Mouse (Mus musculus) right cerebral cortex, postnatal 36 days (tissue): ENCODE data around the gene Lhfpl5.
"Not testable (repeated sequence)": the region's sequence is repeated elsewhere in the genome, so short reads cannot be mapped to it uniquely, and the experiment has no call there.

Experiments used
- DNase-seq, 2 experiments: peaks; one replicate each; pipeline ENCODE4 v3.0.0; 2022; ENCODE audit warnings: low spot score in 2 of 2, mixed read lengths in 1 of 2

Lhfpl5 gene

DNA sequence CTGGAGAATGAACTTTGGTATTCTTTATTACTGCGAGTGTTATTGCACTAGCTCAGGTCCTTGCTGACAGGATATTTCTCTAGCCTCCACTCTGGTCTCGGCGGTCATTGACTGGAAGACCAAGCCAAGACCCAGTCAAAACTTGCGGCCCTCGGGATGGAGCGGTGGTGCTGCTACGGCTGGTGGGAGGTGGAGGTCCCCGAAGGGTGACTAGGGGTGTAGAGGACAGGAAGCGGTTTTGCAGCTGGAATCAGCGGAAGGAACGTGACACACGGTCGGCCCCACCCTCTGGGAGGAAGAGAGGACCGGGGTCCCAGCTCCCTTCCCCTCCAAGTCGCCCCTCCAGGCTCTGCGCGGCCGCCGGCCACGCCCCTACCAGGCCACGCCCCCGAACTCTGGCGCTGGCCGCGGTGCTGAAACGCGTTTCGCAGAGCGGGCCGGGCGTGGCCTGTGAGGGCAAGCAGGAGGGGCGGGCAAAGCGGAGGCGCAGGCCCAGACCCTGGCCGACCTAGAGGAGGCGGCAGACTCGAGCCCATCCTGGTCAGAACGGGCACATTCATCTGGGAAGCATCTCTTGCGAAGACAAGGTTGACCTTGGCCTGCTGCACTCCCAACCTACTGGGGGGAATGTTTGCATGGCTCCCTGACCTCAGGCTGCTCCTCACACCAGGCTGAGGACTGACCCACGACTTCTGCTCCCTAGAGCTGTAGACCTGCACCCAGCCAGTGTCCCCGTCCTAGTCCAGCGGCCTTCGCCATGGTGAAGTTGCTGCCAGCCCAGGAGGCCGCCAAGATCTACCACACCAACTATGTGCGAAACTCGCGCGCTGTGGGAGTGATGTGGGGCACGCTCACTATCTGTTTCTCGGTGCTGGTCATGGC lies at the start of gene Lhfpl5:
Gene Lhfpl5, plus strand, starts transcription at position 398 of the 882 bp plus-strand sequence.
- DNase-seq: no peak

DNA sequence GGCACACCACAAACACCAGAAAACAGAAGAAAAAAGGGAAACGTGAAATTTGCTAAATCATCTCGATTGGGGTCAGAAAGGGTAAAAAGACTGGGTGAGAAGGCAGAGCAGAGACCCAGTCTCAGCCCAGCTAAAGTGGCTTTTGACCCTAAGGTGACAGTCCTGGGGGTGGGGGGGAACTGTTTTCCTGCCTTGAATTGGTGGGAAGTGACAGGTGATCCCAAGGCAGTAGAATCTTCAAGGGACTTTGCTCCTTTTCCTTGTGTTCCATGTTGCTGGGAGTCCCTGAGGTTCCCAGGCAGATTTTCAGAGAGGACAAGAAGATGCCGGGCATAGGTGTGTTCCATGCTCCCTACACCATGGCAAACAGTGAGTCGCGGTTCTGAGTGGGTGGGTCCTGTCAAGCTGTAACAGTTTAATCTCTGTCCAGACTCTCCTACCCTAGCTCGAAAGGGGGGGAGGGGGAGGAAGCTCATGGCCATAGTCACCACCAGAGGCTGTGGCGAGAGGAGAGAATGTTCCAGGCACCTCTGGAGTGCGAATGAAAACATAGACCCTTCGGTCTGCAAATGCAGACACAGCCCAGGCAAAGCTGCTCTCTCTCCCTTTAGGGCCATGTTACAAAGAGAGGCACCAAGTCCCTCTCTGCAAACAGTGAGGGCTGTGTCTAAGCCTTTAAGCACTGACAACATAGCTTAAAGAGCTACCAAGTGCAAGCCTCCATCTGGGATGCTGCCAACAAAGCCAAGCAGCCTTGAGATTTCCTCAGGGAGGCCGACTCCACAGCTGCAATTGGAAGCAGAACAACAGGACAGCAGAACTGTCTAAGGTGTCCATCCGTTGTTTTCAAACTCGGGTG lies 48.0 kb upstream of the Lhfpl5 start:
- no peak for DNase-seq

DNA sequence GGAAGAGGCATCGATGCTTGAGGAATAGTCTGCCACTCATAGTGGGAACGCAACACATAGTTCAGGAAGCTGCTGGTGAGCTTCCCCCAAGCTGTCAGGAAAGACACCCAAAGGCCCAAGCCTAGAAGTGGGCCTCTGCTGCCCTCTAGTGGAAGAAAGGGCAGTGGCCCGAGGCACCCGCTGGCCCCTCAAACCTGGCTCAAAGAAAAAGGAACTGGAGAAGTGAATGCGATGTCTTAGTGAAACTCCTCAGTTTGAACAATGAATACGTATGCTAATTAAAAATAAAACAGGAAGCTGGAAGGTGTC lies 47.4 kb upstream of the Lhfpl5 start:
- DNase-seq: peak; percentile 78 to 79

DNA sequence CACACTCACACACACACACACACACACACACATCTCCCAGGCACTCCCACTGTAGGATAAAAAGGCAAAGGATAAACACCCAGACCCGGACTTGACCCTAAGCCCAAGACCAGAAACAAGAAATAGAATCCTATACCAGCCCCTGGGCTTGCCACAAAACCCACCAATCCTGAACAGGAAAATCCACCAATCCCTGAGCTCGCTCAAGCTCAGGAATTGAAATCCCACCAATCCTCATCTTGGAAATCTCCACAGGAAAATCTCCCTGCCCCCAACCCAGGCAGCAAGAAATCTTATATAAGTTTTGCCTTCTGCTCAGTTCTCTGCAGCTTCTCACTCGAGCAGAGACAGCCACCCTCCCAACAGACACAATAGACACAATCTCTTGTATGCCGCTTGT lies 46.3 kb upstream of the Lhfpl5 start:
- no peak for DNase-seq

DNA sequence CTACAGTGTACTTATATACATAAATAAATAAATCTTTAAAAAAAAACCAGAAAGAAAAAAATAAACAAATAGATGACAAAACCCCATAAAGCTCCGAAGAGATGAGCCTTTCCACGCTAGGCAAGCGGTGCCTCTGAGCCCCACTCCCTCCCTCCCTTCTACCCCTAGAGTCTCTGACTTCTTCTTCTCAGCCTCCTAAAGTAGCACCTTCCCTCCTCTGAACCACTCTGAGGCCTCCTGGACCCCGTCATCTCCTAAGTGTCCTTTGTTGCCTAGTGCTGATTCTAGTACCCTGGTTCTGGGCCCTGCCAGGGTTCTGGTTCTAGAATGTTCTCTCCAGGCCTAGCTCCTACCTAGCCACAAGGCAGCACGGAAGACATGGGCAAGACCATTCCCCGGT lies 44.9 kb upstream of the Lhfpl5 start, which contains the start of gene Armc12:
Gene Armc12, plus strand, starts transcription at position 301 of the 400 bp plus-strand sequence.
- DNase-seq: no peak

DNA sequence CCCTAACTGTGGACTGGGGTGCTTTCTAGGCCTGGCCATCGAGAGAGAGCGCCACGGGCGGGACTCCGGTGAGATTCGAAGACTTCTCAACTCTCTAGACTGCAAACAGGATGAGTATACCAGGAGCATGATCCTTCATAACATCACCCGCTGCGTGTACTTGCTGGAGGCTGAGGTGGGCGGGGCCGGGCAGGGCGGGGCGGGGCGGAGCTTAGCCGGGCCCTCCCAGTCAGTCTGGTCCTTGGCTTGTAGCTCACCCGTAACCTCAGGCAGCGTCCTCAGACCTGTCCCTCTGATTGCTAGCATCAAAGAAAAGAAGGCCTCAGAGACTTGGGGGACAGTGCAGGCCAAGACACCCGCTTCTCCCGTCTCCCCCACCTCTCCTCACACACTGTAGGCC lies 43.5 kb upstream of the Lhfpl5 start:
- DNase-seq: no peak

DNA sequence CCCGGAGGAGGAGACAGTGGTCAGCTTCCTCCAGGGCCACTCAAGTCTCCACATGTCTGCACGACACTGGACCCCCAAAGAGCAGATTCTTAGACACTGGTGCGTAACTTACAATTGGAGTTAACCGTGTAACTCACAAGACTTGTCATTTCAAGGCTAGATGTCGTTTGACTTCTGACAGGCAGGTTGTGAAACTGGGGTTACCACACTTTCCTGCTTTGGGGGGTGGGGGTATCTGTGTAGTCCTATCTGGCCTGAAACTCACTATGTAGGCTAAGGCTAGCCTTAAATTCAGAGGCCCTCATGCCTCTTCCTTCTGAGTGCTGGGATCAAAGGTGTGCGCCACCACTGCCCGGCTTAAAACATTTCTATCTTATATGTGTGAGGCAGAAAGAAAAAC lies 42.9 kb upstream of the Lhfpl5 start:
- DNase-seq: no peak

DNA sequence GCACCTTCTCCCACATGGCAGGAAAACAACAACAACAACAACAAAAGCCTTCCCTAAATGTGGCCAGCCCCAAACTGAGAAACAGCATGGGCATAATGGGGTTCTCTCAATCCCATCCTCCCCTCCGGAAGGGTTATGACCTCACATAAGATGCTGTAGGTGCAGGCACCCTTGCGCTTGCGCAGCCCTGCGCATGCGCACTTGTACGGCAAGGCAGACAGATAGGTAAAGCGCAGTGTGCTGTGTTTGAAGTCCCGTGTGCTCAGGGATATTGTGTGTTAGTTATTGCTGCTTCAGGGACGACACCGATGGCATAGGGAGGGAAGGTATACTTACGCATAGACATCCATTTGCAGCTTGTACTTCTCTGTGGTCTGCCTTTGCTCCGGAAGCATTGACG lies 42.1 kb upstream of the Lhfpl5 start:
- DNase-seq: no peak

DNA sequence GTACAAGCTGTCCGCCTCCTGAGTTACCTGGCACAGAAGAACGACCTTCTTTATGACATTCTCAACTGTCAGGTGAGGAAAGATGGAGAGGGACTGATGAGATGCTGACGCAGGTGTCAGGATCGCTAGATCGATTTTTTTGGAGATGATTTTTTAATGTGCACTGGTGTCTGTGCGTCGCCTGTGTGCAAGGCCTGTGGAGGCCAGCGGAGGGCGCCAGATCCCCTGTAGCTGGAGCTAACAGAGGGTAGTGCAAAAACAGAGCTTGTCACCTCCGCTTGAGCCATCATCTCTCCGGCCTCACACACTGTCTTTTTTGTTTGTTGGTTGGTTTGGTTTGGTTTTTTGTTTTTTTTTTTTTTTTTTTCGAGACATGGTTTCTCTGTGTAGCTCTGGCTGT lies 37.6 kb upstream of the Lhfpl5 start:
- no peak for DNase-seq

DNA sequence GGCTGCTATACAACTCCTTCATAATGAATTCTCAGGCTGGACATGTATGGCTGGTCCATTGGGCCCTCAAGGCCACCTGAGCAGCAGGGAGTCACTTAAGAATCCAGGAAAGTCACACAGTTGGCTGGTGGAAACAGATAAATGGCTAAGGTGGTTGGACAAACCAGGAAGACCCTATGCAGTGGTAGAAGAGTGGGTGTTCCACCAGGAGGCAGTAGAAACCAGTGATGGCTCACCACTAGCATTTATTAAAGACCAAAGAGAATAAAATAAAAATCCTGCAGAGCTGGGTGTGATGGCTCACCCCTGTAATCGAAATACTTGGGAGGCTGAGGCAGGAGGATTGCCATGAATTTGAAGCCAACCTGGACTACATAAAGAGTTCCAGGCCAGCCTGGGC lies 28.5 kb upstream of the Lhfpl5 start:
- no peak for DNase-seq

DNA sequence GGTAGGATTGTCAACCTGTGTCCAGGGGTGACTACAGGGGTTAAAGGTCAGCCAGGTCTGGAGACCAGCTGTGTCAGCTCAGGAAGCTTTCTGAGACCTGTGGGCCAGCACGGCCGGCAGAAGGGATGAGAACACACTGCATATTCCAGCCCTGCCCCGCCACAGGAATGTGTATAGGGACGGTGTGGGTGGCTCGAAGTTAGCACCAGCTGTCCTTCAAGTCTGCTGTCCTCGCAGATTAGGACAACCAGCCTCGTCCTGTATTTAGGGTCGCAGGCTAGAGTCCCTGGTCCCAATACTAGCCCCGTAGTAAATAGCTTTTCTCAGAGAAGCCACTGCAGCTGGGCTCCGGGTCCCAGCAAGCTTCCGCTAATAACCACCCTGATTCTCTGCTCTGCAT lies 26.9 kb upstream of the Lhfpl5 start:
- DNase-seq: no peak

DNA sequence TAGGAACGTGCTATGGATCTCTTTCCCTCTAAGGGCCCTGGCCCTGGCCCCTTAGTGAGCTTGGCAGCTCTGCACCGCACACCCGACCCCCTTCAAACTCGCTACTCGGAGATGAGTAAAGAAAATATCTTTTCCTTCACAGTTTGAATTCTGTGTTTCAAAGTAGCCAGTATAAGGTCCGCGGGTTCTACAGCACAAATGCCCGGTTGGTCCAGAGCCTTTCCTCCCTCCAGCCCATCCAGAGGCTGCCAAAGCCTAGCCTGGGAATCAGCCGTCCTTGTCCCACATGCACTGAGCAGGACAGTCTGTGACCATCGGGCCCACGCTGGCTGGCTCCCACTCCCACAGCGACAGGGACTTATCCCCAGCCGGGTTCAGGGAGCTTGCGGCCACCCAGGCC lies 26.3 kb upstream of the Lhfpl5 start, which contains the start of gene Clpsl2:
Gene Clpsl2, plus strand, starts transcription at position 301 of the 400 bp plus-strand sequence.
- DNase-seq: no peak

DNA sequence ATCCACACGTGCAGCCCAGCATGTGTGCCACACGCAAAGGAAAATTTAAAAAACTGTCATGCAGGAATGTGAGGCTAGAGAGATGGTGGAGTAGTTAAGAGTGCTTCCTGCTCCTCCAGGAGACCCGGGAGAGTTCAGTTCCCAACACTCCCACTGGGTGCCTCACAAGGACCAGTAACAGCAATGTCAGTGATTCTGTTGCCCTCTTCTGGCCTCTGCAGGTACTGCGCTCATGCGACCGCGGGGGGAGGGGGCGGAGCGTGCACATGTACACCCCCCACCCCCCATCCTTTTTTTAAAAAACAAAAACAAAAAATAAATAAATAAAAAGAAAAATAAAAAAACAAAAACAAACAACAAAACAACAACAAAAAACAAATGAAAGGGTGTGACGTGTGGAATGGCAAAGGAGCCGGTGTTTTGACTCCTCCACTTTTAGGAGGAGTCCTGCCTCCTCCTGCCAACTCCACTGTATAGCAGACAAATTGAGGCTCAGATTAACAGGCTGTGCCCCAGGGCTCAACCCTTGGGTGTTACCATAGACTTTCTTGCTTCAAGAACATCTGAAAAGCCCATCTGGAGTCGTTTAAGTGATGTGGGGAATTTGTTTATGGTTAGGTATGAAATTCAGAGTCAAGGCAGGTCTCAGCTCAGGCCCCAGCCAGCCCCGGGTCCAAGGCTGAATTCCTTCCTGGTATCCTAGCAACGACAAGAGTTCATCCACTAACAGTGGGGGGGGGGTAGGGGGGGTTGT lies 22.2 kb upstream of the Lhfpl5 start:
- peak; percentile 50 to 52 for DNase-seq

DNA sequence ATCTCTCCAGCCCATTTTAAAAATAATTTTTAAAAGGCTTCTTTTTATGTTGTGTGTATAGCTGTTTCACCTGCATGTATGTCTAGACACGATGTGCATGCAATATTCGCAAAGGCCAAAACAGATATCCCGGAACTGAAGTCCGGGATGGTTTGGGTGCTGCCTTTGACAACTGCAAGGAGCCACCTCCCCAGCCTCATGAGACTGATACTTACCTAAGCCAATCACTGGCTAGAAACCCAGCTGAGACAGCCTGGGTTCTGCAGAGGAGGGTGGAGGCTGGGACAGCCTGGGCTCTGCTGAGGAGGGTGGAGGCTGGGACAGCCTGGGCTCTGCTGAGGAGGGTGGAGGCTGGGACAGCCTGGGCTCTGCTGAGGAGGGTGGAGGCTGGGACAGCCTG lies 21.4 kb upstream of the Lhfpl5 start:
- not testable (repeated sequence) for DNase-seq

DNA sequence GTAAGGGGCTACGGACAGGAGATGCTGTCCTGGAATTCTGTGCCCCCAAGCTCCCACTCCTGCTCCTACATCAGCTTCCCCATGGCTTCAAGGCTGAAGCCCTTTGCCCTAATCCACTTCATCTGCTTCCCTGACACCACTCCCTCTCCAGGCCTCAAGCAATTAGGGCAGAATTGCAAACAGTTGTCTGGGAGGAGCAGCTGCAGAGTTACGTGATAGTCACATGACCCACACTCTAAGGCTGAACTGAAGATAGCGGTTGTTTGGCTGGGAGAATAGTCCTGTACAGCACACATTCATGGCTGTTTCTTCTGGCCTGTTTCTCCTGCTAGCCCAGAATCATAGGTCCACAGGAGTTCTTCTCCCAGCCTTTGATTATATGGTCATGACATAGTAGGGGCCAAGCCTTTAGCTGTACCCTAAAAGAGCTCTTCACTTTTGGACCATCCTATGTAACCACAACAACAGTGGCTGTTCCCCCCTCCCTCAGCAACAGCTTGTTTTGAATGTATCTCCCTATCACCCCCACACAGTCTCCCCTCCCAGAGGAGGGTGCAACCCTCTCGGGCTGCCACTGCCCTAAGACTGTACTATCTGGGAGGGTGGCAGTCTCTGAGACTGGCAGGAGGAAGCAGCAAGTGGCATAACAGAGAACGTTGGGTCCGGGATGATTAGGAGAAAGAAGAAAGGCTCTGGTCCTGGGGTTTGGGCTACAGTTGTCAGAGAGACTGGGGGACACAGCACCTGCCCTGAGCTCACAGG lies 18.6 kb upstream of the Lhfpl5 start:
- no peak for DNase-seq

DNA sequence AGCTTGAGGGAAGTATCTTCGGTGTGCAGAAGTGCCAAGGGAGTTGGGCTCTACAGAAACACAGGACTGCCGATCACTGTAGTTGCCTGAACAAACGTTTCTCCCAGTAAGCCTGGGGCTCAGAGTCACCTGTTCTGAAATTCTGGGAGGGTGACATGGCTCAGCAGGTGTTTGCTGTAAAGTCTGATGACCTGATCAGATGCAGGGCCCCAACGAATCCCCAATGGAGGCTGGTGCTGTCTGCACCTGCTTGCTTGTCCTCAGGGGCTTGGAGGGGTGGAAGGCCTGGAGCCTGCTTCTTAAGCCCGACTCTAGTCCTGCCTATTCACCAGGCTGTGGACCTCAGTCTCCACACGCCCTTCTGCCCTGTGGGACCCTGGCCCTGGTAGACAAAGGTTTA lies 17.7 kb upstream of the Lhfpl5 start:
- DNase-seq: no peak

DNA sequence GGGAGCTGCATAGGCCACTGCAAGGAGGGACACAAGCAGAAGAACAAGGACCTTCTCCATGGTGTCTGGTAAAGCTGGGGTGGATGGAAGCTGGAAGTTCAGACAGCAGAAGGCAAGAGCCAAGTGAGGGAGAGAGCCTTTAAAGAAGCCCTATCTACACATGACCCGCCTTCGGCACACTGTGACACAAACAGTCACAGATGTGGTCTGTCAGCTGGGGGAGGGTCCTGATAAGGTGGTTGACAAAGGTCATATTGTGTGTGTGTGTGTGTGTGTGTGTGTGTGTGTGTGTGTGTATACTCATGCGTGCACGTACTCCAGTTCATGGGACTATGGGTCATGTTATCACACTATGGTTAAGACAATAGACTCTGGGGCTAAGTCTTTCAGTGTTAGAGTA lies 14.8 kb upstream of the Lhfpl5 start, which contains the start of gene Clps:
Gene Clps, minus strand, starts transcription at position 169 of the 400 bp plus-strand sequence.
- no peak for DNase-seq

DNA sequence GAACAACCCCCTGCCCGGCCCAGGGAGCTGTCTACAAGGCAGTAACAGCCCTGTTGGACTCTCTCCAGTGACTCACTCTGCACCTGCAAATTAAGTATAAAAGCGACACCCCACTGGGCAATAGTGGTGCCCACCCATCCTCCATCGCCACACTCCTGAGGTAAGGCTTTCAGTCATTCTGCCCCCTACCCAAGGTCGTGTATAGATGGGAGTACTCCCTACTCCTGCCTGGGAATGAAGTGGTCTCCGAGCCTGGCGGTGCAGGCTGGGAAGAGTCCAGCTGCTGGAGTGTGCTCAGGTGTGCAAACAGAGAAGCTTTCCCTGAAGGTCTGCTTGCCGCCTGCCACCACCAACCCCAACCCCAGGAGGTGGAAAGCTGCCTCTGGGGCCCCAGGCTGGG lies 13.8 kb upstream of the Lhfpl5 start:
- DNase-seq: no peak

DNA sequence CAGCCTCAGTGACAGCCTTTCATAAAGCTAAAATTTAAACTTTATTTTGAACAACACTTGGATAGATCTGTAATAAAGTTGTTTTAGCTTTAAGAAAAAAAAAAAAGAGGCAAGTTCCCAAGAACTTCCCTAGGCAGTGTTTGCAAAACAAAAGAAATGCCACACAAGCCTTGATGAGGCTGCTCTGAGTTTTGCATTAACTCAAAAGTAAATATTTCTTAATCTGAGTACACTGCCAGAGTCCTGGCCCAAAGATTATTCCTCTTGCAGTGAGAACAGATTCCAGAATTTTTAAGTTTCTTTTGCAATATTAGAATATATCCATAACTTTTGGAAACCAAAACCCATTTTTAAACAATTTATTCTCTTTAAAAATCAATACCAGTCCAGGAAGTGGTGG lies 10.3 kb upstream of the Lhfpl5 start:
- no peak for DNase-seq

DNA sequence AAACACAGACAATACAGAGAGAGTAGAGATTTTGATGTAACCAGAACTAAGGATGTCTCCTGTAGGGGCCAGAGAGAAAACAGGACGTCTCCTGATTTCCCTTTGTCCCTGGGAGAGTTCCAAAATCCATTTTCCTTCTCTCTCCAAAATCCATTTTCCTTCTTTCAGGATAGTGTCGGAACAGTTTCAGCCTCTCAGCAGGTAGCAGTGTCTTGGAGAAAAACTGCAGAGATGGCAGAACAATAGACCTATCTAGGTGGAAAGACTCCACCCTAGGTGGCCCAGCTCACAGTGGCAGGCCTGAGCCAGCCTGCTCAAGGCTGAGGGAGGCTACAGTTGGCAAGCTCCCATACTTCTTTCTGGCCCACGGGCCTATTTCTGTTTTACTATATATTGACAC lies 7.9 kb upstream of the Lhfpl5 start:
- DNase-seq: no peak

DNA sequence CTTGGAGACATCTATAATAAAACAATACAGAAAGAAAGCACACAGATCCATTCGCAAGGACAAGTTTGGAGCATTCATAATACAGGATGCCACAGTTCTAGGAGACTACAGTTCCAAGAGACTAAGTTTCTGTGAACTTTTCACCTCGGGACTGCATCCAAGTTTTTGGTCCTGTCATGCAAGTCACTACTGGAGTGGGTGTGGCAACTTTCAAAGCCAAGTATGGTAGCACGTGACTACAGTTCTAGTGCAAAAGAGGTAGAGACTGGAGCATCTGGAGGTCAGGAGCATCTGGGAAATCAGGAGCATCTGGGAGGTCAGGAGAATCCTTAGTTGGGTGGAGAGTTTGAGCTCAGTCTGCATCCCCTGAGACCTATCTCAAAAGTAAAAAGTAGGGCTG lies 3.6 kb upstream of the Lhfpl5 start:
- DNase-seq: no peak
